9 mouse cellular contexts compared by ENCODE assay signal in the genomic region with DNA sequence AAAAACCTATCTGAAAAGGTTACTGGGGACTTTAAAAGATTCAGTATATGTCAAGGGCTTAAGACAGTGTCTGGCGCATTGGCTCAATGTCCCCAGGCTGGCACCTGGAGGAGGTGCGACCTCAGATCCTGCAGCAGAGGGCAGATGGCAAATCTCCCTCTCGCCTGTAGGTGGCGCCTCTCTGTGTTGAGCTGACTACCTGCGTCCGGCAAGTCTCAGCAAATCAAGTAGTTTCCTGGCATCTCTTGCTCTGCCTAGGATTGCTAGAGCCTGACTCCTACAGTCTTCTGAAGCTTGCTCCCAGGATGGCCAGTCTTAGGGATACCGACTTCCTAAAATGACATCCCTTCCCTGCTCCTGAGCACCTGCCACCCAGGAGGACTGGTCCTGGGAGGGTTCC. TPM values are rescaled to one million over a fixed set of nuclear protein-coding genes. Genes with fewer than 3 reads are reported as not detected.
A peak's percentile ranks its signal among the peaks of the same experiment; 100 is the strongest.
DNase-seq lines count a peak whose midpoint lies in the region; ATAC-seq lines count a peak whose summit lies in the region.
"Had no signal": no experiment of that assay in that cellular context is flagged by ENCODE, and none has a peak within 500 bp of the region (broad histone marks: within the 10 kb centered on the region; RNA-seq: fewer than 3 reads in every experiment).

No protein-coding gene starts in this region.

- 6% methylated on average over 7 of the region's 7 CpGs for WGBS in heart, embryonic 11.5 days (ENCODE audit: insufficient replicate concordance)
- 8% methylated on average over 7 of the region's 7 CpGs for WGBS in hindbrain, embryonic 15.5 days

- no peak overlapping the region for H3K4me2 ChIP-seq in heart, embryonic 11.5 days
- H3K4me2 ChIP-seq in hindbrain, embryonic 15.5 days: peak overlapping the region; percentile 22
- H3K4me2 ChIP-seq: liver, embryonic 15.5 days had no signal

- peak; percentile 31 to 59 for DNase-seq in heart, adult 18-20 months
- DNase-seq in R1 (ENCODE audit: low read depth, low spot score): peak; percentile 76
- peak; percentile 39 to 71 for DNase-seq in cerebellum, postnatal 25 days
- DNase-seq in left cerebral cortex, postnatal 4 days: peak; percentile 66
- peak; percentile 73 to 83 for DNase-seq in natural killer cell, adult 2 months (ENCODE audit: low spot score in 2 of 2)
- DNase-seq in thymus, postnatal 10 days (ENCODE audit: low spot score in 2 of 2): peak; percentile 83 to 90

- no peaks in the 10 kb centered on the region for H3K9me3 ChIP-seq in heart, embryonic 11.5 days (replicated peaks; ENCODE audit: control insufficient read depth, low read length)
- no peaks in the 10 kb centered on the region for H3K9me3 ChIP-seq in hindbrain, embryonic 15.5 days
- H3K9me3 ChIP-seq: liver, embryonic 15.5 days had no signal

- no peaks in the 10 kb centered on the region for H3K36me3 ChIP-seq in heart, embryonic 11.5 days (ENCODE audit: control insufficient read depth, insufficient read depth, low read length)
- no peaks in the 10 kb centered on the region for H3K36me3 ChIP-seq in hindbrain, embryonic 15.5 days
- H3K36me3 ChIP-seq: liver, embryonic 15.5 days had no signal

- no peak overlapping the region for H3K27ac ChIP-seq in heart, embryonic 11.5 days (ENCODE audit: low read depth, low read length)
- 0 out of 2 replicates have a peak overlapping the region, but pooled peaks have one; percentile 45 for H3K27ac ChIP-seq in hindbrain, embryonic 15.5 days (replicated peaks)
- H3K27ac ChIP-seq: liver, embryonic 15.5 days had no signal

- intact Hi-C loops in left cerebral cortex, postnatal 4 days (cut with DNase I): no loop called here

- no peak for ATAC-seq in heart, embryonic 11.5 days (replicated peaks; ENCODE audit: insufficient number of reproducible peaks, low FRiP score, low TSS enrichment)
- ATAC-seq in hindbrain, embryonic 15.5 days (ENCODE audit: low FRiP score, low read depth): no peak

- no peak overlapping the region for H3K4me3 ChIP-seq in heart, embryonic 11.5 days (ENCODE audit: low read depth, low read length)
- no peak overlapping the region for H3K4me3 ChIP-seq in hindbrain, embryonic 15.5 days
- H3K4me3 ChIP-seq: liver, embryonic 15.5 days had no signal

- H3K4me1 ChIP-seq in heart, embryonic 11.5 days (ENCODE audit: control insufficient read depth, insufficient read depth, low read length): no peaks in the 10 kb centered on the region
- peaks cover 10% of the 10 kb centered on the region for H3K4me1 ChIP-seq in hindbrain, embryonic 15.5 days (replicated peaks)
- H3K4me1 ChIP-seq: liver, embryonic 15.5 days had no signal

- H3K27me3 ChIP-seq in heart, embryonic 11.5 days (ENCODE audit: control insufficient read depth, insufficient read depth, low read length): peaks cover 21% of the 10 kb centered on the region; the same call in 1 of the 2 replicates
- H3K27me3 ChIP-seq in hindbrain, embryonic 15.5 days: no peaks in the 10 kb centered on the region

- H3K9ac ChIP-seq in heart, embryonic 11.5 days (ENCODE audit: low read depth, low read length): no peak overlapping the region
- H3K9ac ChIP-seq in hindbrain, embryonic 15.5 days: no peak overlapping the region
- H3K9ac ChIP-seq: liver, embryonic 15.5 days had no signal

RNA-seq across cellular contexts. Expression of a gene that starts 25.6 kb away (rescaled TPM):
- 1 to 10 TPM in 1 of 2 experiments, not detected in 1; 2.3 TPM for total RNA-seq in heart, adult 18-20 months (2021)
- polyA plus RNA-seq in heart, embryonic 11.5 days (2014; fragmentation: Nextera tagmentation; extraction: Ambion mirVana): 0.46 and 0.84 TPM in 2 replicates
- 6.1 and 6.5 TPM in 2 replicates for polyA plus RNA-seq in hindbrain, embryonic 15.5 days (2015; fragmentation: Nextera tagmentation; extraction: Ambion mirVana)
- total RNA-seq in left cerebral cortex, postnatal 4 days (2021): 1 to 10 TPM; 1.1 to 1.3 TPM
